Mouse (Mus musculus): ENCODE data around the gene Etl4. TPM values are rescaled to one million over a fixed set of nuclear protein-coding genes. Genes with fewer than 3 reads are reported as not detected.

The Etl4 gene
- total and polyA plus RNA-seq, 2 experiments from 2014 or later = 6.4 to 14.8 TPM

GRCm38 (mm10) chr2:20753282-20754110 lies 843.9 kb downstream of the Etl4 start:
- H3K4me2 ChIP-seq (ENCODE audit: low read depth, low read length) = no peak overlapping the region
- no peak overlapping the region for H3K9ac ChIP-seq (replicated peaks; ENCODE audit: low read length)
- H3K4me3 ChIP-seq (ENCODE audit: low read length) = no peak overlapping the region
- no peaks in the 10 kb centered on the region for H3K36me3 ChIP-seq (ENCODE audit: insufficient read depth, low read length)
- DNase-seq (ENCODE audit: low spot score) (no peak), ATAC-seq (no peak)
- no peaks in the 10 kb centered on the region for H3K27me3 ChIP-seq (ENCODE audit: insufficient read depth, low read length)
- WGBS = 84% methylated on average over 8 of the region's 8 CpGs
- no peaks in the 10 kb centered on the region for H3K9me3 ChIP-seq (ENCODE audit: low read length)
- TF ChIP-seq CTCF (IDR thresholded peaks at IDR 0.05; ENCODE audit: low read depth) = no peak
- H3K27ac ChIP-seq = no peak overlapping the region
- no peaks in the 10 kb centered on the region for H3K4me1 ChIP-seq (ENCODE audit: insufficient read depth, low read length)

- ATAC-seq (no peak), DNase-seq (ENCODE audit: low spot score) (no peak)
- H3K9me3 ChIP-seq (ENCODE audit: low read length) = no peaks in the 10 kb centered on the region
- no peak for TF ChIP-seq CTCF (IDR thresholded peaks at IDR 0.05; ENCODE audit: low read depth)
- H3K9ac ChIP-seq (replicated peaks; ENCODE audit: low read length) = no peak overlapping the region
- no peaks in the 10 kb centered on the region for H3K27me3 ChIP-seq (ENCODE audit: insufficient read depth, low read length)
- no peaks in the 10 kb centered on the region for H3K36me3 ChIP-seq (ENCODE audit: insufficient read depth, low read length)
- no peak overlapping the region for H3K4me2 ChIP-seq (ENCODE audit: low read depth, low read length)
- whole genome bisulfite sequencing = 89% methylated on average over 3 of the region's 3 CpGs
- no peak overlapping the region for H3K4me3 ChIP-seq (ENCODE audit: low read length)
- no peaks in the 10 kb centered on the region for H3K4me1 ChIP-seq (ENCODE audit: insufficient read depth, low read length)
- no peak overlapping the region for H3K27ac ChIP-seq
These were observed 847.4 kb downstream of the Etl4 start for GRCm38 (mm10) chr2:20756964-20757363.

- H3K4me1 ChIP-seq (ENCODE audit: insufficient read depth, low read length) = no peaks in the 10 kb centered on the region
- H3K36me3 ChIP-seq (ENCODE audit: insufficient read depth, low read length) = no peaks in the 10 kb centered on the region
- H3K4me2 ChIP-seq (ENCODE audit: low read depth, low read length) = no peak overlapping the region
- TF ChIP-seq CTCF (IDR thresholded peaks at IDR 0.05; ENCODE audit: low read depth) = no peak
- ATAC-seq = no peak
- 78% methylated on average over 7 of the region's 7 CpGs for WGBS
- H3K9ac ChIP-seq (replicated peaks; ENCODE audit: low read length) = no peak overlapping the region
- no peak overlapping the region for H3K27ac ChIP-seq
- no peak for DNase-seq (ENCODE audit: low spot score)
- no peaks in the 10 kb centered on the region for H3K9me3 ChIP-seq (ENCODE audit: low read length)
- H3K27me3 ChIP-seq (ENCODE audit: insufficient read depth, low read length) = no peaks in the 10 kb centered on the region
- no peak overlapping the region for H3K4me3 ChIP-seq (ENCODE audit: low read length)
These were observed 849.6 kb downstream of the Etl4 start for GRCm38 (mm10) chr2:20759045-20759662.

GRCm38 (mm10) chr2:20761320-20761719 lies 851.7 kb downstream of the Etl4 start:
- no peak for DNase-seq (ENCODE audit: low spot score)
- Histone ChIP-seq H3K27me3 (ENCODE audit: insufficient read depth, low read length) (no peaks in the 10 kb centered on the region), H3K4me3 (ENCODE audit: low read length) (no peak overlapping the region), H3K9ac (replicated peaks; ENCODE audit: low read length) (no peak overlapping the region), H3K27ac (no peak overlapping the region), H3K9me3 (ENCODE audit: low read length) (no peaks in the 10 kb centered on the region), H3K4me1 (ENCODE audit: insufficient read depth, low read length) (no peaks in the 10 kb centered on the region), H3K4me2 (ENCODE audit: low read depth, low read length) (no peak overlapping the region), H3K36me3 (ENCODE audit: insufficient read depth, low read length) (no peaks in the 10 kb centered on the region)
- WGBS = 85% methylated on average over 5 of the region's 5 CpGs
- ATAC-seq = no peak
- TF ChIP-seq CTCF (IDR thresholded peaks at IDR 0.05; ENCODE audit: low read depth) = no peak

GRCm38 (mm10) chr2:20761751-20762150 lies 852.2 kb downstream of the Etl4 start:
- Histone ChIP-seq H3K9ac (replicated peaks; ENCODE audit: low read length) (no peak overlapping the region), H3K9me3 (ENCODE audit: low read length) (no peaks in the 10 kb centered on the region), H3K27me3 (ENCODE audit: insufficient read depth, low read length) (no peaks in the 10 kb centered on the region), H3K36me3 (ENCODE audit: insufficient read depth, low read length) (no peaks in the 10 kb centered on the region), H3K4me1 (ENCODE audit: insufficient read depth, low read length) (no peaks in the 10 kb centered on the region), H3K4me2 (ENCODE audit: low read depth, low read length) (no peak overlapping the region), H3K4me3 (ENCODE audit: low read length) (no peak overlapping the region), H3K27ac (no peak overlapping the region)
- 61% methylated on average over 3 of the region's 3 CpGs for WGBS
- no peak for TF ChIP-seq CTCF (IDR thresholded peaks at IDR 0.05; ENCODE audit: low read depth)
- DNase-seq (ENCODE audit: low spot score) (peak; percentile 18), ATAC-seq (peak; percentile 49; the same call in 1 of the 2 replicates)

GRCm38 (mm10) chr2:20763511-20764212 lies 854.1 kb downstream of the Etl4 start:
- DNase-seq (ENCODE audit: low spot score) (no peak), ATAC-seq (no peak)
- Histone ChIP-seq H3K36me3 (ENCODE audit: insufficient read depth, low read length) (no peaks in the 10 kb centered on the region), H3K4me1 (ENCODE audit: insufficient read depth, low read length) (no peaks in the 10 kb centered on the region), H3K4me3 (ENCODE audit: low read length) (no peak overlapping the region), H3K27ac (no peak overlapping the region), H3K9ac (replicated peaks; ENCODE audit: low read length) (no peak overlapping the region), H3K4me2 (ENCODE audit: low read depth, low read length) (no peak overlapping the region), H3K9me3 (ENCODE audit: low read length) (no peaks in the 10 kb centered on the region), H3K27me3 (ENCODE audit: insufficient read depth, low read length) (no peaks in the 10 kb centered on the region)
- WGBS = 79% methylated on average over 4 of the region's 4 CpGs
- TF ChIP-seq CTCF (IDR thresholded peaks at IDR 0.05; ENCODE audit: low read depth) = no peak
